Mouse (Mus musculus): Measurements from ENCODE around the gene Dexi.

Gene Dexi

GRCm38 (mm10) chr16:10536961-10537360 is 5.9 kb downstream of the Dexi start:
- DNase-seq: no peak

DNA sequence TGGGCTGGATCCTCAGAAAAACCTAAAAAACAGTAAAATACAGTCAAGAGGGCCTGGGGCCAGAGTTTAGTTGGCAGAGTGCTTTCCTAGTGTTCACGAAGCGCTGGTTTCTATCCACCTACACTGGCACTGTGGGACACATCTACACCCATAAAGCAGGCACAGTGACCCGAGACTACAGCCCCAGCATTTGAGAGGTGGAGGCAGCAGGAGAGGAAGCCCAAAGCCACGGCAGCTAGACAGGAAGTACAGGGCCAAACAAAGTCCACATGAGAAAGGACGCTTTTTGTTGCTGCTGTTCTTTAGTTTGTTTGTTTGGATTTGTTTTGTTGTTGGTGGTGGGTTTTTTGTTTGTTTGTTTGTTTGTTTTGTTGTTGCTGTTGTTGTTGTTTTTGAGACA is 6.5 kb downstream of the Dexi start:
- no peak for DNase-seq

DNA sequence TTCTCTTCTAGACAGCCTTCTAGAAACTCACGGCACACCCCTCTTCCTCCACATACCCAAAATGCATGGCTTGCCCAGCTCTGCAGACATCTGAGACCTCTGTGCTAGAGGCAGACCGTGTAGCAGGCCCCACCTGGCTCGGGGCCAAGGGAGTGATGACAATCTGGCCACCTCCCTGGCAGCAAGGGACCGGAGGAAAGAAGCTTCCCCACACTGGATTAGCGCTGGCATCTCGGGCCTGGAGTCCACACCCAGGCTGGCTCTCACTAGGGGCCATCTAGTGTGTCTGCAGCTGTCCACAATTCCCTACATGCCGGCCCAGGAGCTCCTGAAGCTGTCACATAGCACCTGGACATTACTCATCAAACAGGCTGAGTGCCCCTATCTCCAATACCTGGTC is 8.3 kb downstream of the Dexi start:
- no peak for DNase-seq

- no peak for DNase-seq
Measured at GRCm38 (mm10) chr16:10533781-10534180, 9.1 kb downstream of the Dexi start.

- DNase-seq: no peak
Measured at GRCm38 (mm10) chr16:10530179-10530578, 12.7 kb downstream of the Dexi start.

DNA sequence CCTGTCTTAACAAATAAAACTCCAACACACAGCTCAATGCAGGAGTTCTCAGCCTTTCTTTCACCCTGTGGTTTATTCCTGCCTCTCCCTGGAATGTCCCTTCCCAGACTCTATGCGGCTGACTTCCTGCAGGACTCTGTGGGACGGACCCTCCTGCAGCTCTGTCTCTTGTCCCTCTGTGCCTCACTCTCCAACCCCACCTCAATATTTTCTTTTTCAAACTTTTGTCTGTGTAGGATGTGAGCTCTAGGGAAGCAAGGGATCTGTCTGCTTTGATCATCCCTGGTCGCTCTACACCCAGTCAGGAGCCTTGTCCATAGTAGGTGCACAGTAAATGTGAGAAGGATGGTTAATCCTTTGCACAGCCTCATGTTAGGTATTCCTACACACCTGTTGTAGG is 14.5 kb downstream of the Dexi start:
- peak; percentile 79 for DNase-seq

DNA sequence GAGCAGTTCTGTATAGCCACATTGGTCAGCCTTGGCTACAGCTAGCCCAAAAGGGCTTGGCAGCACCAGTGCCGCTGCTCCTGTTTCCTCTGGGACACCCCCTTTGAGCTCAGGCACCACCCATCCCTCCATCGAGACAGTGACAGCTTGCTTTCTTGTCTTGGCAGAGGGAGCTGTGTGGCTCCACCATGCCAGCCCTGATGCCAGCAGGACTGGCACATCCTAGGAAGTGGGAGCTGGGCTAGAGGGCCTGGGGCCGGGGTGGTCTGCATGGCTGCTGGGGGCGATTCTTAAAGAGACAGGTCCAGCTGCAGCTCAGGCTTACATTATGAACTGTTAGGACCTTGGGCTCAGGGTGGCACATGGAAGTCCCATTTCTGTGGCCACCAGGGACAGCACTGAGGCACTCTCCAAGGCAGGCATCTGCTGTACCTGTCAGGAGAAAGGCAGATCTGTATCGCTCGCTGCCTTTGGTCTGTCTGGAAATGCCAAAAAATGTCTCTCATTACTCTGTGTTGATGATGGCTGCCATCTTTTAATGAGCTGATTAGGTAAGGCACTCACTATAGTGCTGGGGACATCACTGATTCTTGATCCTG is 15.7 kb downstream of the Dexi start:
- no peak for DNase-seq

- no peak for DNase-seq
Measured at GRCm38 (mm10) chr16:10525610-10525980, 17.3 kb downstream of the Dexi start.

DNA sequence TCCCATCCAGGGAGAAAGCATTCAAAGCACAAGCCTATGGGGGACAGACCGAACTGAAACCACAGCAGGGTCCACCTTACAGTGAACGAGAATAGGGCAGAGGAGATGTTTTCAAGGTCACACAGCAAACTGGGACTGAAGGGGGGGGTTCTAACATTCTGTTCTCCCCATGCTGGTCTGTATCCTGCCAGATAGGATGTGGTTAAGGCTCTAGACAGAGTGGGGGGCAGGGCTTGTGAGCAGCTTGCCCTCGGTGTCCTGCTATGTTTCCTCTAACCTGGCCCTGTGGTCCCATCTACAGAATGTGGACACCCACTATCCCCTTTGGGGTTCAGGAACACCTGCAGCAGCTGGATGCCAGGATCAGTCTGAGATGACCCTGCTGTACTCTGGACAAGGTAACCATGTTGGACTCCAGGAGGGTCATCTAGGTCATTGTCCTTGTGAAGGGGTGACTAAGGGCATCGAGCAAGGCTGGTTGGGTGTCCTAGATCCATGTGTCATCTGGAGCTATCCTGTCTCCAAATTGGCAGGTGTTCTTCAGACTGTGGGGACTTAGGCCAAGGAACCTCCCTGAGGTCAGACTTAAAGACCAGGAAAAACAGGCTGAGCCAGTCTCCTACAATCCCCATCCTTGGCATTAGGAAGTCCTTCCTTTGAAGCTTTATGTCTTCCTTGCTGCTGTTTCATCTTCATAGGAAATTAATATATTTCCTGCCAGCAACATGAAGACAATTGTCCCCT is 17.8 kb downstream of the Dexi start:
- no peak for DNase-seq

- no peak for DNase-seq
Measured at GRCm38 (mm10) chr16:10523650-10524049, 19.2 kb downstream of the Dexi start.

GRCm38 (mm10) chr16:10522811-10523210 is 20.0 kb downstream of the Dexi start:
- DNase-seq: no peak

DNA sequence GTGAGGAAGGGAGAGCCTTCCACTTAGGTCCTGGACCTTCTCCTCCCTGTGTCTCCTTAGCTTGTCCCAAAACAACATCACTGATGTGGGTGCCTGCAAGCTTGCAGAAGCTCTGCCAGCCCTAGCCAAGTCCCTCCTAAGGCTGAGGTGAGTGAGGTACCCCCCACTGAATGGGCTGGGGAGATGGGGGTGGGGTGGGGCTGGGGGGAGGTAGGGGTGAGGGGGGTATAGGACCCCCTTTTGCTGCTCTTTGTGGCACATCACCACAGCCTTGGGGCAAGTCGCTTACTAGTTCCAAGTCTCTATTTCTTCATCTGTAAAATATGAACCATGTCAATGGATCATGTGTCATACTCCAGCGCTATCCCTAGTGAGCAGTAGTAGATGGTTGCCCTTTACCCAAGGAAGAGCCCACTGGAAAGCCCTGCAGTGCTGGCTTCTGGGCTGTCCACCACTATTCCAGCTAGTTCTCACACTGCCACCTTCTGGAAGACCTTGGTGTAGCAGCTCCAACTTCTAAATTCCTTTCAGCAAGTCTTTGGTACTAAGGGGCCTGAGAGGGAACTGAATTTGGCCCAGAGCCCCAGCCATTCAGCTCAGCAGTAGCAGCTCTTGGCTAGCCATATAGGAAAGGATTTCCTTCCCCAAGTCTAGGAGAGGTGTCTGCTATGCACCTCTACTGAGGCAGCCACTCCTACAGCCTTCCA is 21.8 kb downstream of the Dexi start:
- DNase-seq: peak; percentile 94

GRCm38 (mm10) chr16:10518030-10518429 is 24.8 kb downstream of the Dexi start:
- no peak for DNase-seq

DNA sequence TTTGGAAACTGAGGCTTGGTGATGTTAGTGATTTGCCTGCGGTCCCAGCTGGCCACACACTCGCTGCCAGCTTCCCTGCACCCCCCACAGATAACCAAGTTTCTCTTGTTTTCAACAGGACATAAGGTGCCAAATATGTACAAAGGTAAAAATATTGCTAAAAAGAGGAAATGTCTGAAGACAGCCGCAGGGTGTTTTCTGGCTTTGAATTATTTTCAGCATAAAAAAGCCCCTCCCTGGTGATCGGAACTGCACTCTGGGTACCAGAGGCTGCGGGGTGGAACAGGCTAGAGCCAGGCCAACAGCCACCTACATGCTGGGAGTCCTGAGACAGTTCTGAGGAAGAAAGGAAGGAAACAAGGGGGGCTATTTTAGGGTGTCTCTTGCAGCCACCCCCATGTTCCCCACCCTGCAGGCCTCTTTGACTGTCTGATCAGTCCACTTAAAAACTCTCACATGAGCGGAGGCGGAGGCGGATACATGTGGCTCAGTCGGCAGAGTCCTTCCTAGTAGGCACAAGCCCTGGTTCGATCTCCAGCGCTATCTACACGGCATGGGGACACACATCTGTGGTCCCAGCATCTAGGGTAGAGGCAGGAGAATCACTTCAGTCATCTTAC is 26.8 kb downstream of the Dexi start:
- peak; percentile 86 for DNase-seq

DNA sequence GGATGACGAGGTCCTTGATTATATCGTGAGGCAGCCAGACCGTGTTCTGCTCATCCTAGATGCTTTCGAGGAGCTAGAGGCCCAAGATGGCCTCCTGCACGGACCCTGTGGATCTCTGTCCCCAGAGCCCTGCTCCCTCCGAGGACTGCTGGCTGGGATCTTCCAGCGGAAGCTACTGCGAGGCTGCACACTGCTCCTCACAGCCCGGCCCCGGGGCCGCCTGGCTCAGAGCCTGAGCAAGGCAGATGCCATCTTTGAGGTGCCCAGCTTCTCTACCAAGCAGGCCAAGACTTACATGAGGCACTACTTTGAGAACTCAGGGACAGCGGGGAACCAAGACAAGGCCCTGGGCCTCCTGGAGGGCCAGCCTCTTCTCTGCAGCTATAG is 31.7 kb downstream of the Dexi start:
- no peak for DNase-seq

DNA sequence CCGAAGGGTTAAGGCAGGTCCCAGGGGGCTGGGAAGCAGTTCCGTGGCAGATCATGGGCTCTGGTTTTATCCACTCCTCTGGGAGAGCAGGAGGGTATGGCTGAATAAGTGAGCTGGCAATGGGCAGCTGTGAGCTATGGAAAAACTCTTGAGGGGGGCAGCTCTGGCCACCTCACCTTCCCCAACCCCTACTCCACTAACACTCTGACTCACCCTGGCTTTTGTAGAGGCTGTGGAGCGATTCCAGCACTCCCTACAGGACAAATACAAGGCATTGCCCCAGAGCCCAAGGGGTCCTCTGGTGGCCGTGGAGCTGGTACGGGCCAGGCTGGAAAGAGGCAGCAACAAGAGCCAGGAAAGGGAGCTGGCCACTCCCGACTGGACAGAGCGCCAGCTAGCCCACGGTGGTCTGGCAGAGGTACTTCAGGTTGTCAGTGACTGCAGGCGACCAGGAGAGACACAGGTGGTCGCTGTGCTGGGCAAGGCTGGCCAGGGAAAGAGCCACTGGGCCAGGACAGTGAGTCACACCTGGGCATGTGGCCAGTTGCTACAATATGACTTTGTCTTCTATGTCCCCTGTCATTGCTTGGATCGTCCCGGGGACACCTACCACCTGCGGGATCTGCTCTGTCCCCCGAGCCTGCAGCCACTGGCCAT is 32.2 kb downstream of the Dexi start:
- DNase-seq: no peak

DNA sequence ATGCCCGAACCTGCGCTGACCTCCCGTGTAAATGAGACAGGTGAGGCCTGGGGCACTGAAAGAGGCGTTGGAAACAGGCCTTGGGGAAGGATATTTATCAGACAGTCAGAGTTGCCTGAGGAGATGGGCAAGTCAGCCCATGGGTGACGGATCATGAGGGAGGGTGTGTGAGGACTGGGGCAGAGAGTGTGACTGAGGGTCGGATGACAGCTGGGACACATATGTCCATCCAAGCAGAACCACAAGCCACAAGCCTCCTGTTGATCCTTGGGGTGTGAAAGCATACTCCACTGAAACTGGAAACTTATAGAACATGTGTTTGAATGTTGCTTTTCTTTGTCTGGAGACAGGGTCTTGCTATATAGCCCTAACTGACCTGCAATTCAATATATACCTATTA is 34.2 kb downstream of the Dexi start:
- DNase-seq: no peak

GRCm38 (mm10) chr16:10507445-10507844 is 35.4 kb downstream of the Dexi start:
- no peak for DNase-seq

GRCm38 (mm10) chr16:10503058-10503457 is 39.8 kb downstream of the Dexi start:
- DNase-seq: no peak

DNA sequence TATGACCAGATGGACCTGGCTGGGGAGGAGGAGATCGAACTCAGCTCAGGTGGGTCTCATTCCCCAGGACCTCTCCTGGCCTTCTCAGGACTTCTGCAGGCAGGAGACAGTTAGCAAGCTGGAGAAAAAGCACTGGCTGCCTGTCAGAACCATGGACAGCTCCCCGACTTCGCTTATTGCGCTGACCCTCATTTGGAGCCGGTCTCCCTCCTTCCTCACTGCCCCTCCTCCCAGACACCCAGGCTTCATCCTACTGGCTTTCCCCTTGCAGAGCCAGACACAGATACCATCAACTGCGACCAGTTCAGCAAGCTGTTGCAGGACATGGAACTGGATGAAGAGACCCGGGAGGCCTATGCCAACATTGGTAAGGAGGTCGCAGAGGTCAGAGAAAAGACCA is 41.0 kb downstream of the Dexi start:
- DNase-seq: no peak

DNA sequence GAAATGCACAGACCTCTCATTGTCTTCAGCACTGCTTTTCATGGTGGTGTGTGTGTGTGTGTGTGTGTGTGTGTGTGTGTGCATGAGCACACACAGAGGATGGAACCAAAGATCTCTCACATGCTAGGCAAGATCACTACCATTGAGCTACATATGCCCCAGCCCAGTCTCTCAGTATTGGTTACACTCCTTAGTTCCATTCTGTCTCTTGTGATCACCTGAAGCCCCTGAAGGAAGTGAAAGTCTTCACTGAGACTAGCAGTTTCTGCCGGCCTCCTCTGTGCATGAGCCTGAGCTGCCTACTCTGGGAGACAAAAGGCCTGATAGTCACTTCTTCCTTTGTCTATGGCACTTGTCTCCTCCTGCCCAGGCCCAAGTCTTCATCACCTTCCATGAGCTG is 43.7 kb downstream of the Dexi start:
- DNase-seq: no peak

- peak; percentile 93 for DNase-seq
Measured at GRCm38 (mm10) chr16:10498096-10498602, 44.7 kb downstream of the Dexi start.

GRCm38 (mm10) chr16:10495824-10496298 is 47.0 kb downstream of the Dexi start:
- no peak for DNase-seq
